Mouse (Mus musculus): ENCODE measurements around the gene Irgc1.

Gene Irgc1

GRCm38 (mm10) chr7:24400082-24400452, 52.0 kb downstream of the Irgc1 start:
- DNase-seq (ENCODE audit: low spot score), result no peak

- peak; percentile 79 for DNase-seq (ENCODE audit: low spot score)
These were observed 52.6 kb downstream of the Irgc1 start, which contains the start of gene Smg9 for GRCm38 (mm10) chr7:24399256-24400081. TSS of gene Smg9 (plus strand) at chr7:24399619.

GRCm38 (mm10) chr7:24398364-24398913, 53.7 kb downstream of the Irgc1 start:
- no peak for DNase-seq (ENCODE audit: low spot score)

- no peak for DNase-seq (ENCODE audit: low spot score)
These were observed 55.3 kb downstream of the Irgc1 start for GRCm38 (mm10) chr7:24396832-24397231.

- DNase-seq (ENCODE audit: low spot score), result no peak
These were observed 57.5 kb downstream of the Irgc1 start for GRCm38 (mm10) chr7:24394475-24395161.

- no peak for DNase-seq (ENCODE audit: low spot score)
These were observed 58.0 kb downstream of the Irgc1 start for GRCm38 (mm10) chr7:24394054-24394453.

GRCm38 (mm10) chr7:24391687-24392086, 60.4 kb downstream of the Irgc1 start:
- no peak for DNase-seq (ENCODE audit: low spot score)

GRCm38 (mm10) chr7:24391077-24391476, 61.0 kb downstream of the Irgc1 start:
- no peak for DNase-seq (ENCODE audit: low spot score)

GRCm38 (mm10) chr7:24390512-24390911, 61.6 kb downstream of the Irgc1 start:
- no peak for DNase-seq (ENCODE audit: low spot score)

GRCm38 (mm10) chr7:24389516-24390187, 62.4 kb downstream of the Irgc1 start:
- DNase-seq (ENCODE audit: low spot score), result no peak

- no peak for DNase-seq (ENCODE audit: low spot score)
These were observed 65.0 kb downstream of the Irgc1 start for GRCm38 (mm10) chr7:24387059-24387556.

- no peak for DNase-seq (ENCODE audit: low spot score)
These were observed 67.3 kb downstream of the Irgc1 start for GRCm38 (mm10) chr7:24384827-24385226.

GRCm38 (mm10) chr7:24384070-24384469, 68.0 kb downstream of the Irgc1 start:
- no peak for DNase-seq (ENCODE audit: low spot score)

- DNase-seq (ENCODE audit: low spot score), result no peak
These were observed 69.2 kb downstream of the Irgc1 start for GRCm38 (mm10) chr7:24382730-24383372.
